Mouse (Mus musculus) hindbrain, embryonic 14.5 days (tissue): Measurements from ENCODE around the gene Wdr77. TPM values are rescaled to one million over a fixed set of nuclear protein-coding genes. Genes with fewer than 3 reads are reported as not detected.
"Not testable (repeated sequence)": the region's sequence is repeated elsewhere in the genome, so short reads cannot be mapped to it uniquely, and the experiment has no call there.

Experiments
- ATAC-seq: fragments of 200-750 bp; cut with Nextera tagmentation; 2 replicates; pipeline ENCODE4 v1.8.0; 2017; ENCODE audit warnings: moderate number of reproducible peaks, mild to moderate bottlenecking, moderate TSS enrichment, moderate library complexity; ENCODE audit not compliant: low FRiP score
- DNase-seq: peaks from one replicate; pipeline ENCODE4 v3.0.0-alpha.2; 2015; ENCODE audit warnings: low spot score
- H3K27ac ChIP-seq: fragments of 300-500 bp; sonication (generic); 2 replicates; pipeline ENCODE4 v1.5.1; 2014; ENCODE audit warnings: mild to moderate bottlenecking, moderate library complexity
- H3K27me3 ChIP-seq: fragments of 300-500 bp; sonication (generic); 2 replicates; pipeline ENCODE4 v1.6.1; 2014; ENCODE audit warnings: mild to moderate bottlenecking, low read length, mixed read lengths; ENCODE audit not compliant: control insufficient read depth, insufficient read depth
- H3K36me3 ChIP-seq: fragments of 300-500 bp; sonication (generic); replicated peaks from 2 replicates; pipeline ENCODE4 v1.6.1; 2014; ENCODE audit not compliant: control insufficient read depth, insufficient read depth
- H3K4me1 ChIP-seq: fragments of 300-500 bp; sonication (generic); replicated peaks from 2 replicates; pipeline ENCODE4 v1.6.1; 2014; ENCODE audit warnings: antibody characterized with exemption, low read length, mixed read lengths; ENCODE audit not compliant: control insufficient read depth, insufficient read depth
- H3K4me2 ChIP-seq: fragments of 300-500 bp; sonication (generic); replicated peaks from 2 replicates; pipeline ENCODE4 v1.6.1; 2014; ENCODE audit warnings: mild to moderate bottlenecking, moderate library complexity
- H3K4me3 ChIP-seq: fragments of 300-500 bp; sonication (generic); replicated peaks from 2 replicates; pipeline ENCODE4 v1.5.1; 2014; ENCODE audit warnings: mild to moderate bottlenecking, low read length
- H3K9ac ChIP-seq: fragments of 300-500 bp; sonication (generic); 2 replicates; pipeline ENCODE4 v1.6.1; 2014
- H3K9me3 ChIP-seq: fragments of 300-500 bp; sonication (generic); 2 replicates; pipeline ENCODE4 v1.6.1; 2016; ENCODE audit warnings: low read length; ENCODE audit not compliant: control insufficient read depth
- WGBS: fragments of 180-500 bp; shearing (Covaris S2); extraction: QIAGEN DNeasy Blood & Tissue Kit; methylation state at CpG from one replicate; pipeline ENCODE4 v1.1.7; 2014; 5-methylcytosine and 5-hydroxymethylcytosine counted together
- polyA plus RNA-seq: library from polyadenylated mRNA; unstranded; fragments of >200 nt; fragmentation: Nextera tagmentation; extraction: Ambion mirVana; gene quantifications from 2 replicates; pipeline ENCODE4 v1.2.1, GENCODE M21; 2014

Wdr77 gene
- polyA plus RNA-seq, 1 experiment from 2014 or later = 86.2 TPM

GRCm38 (mm10) chr3:105971831-105972446 is 12.8 kb downstream of the Wdr77 start:
- Histone ChIP-seq H3K4me1 (no peaks in the 10 kb centered on the region), H3K36me3 (peaks cover 41% of the 10 kb centered on the region), H3K9me3 (no peaks in the 10 kb centered on the region), H3K4me3 (no peak overlapping the region), H3K27me3 (no peaks in the 10 kb centered on the region), H3K4me2 (no peak overlapping the region), H3K9ac (no peak overlapping the region), H3K27ac (no peak overlapping the region)
- ATAC-seq = no peak
- 87% methylated on average over 5 of the region's 5 CpGs for WGBS
- no peak for DNase-seq

- H3K9ac ChIP-seq = no peak within 1 kb of the TSS
- H3K9me3 ChIP-seq = no peaks in the 10 kb centered on the region
- DNase-seq (no peak), ATAC-seq (no peak)
- H3K4me2 ChIP-seq = no peak within 1 kb of the TSS
- peaks cover 27% of the 10 kb centered on the region for H3K36me3 ChIP-seq
- no peaks in the 10 kb centered on the region for H3K27me3 ChIP-seq
- no peak within 1 kb of the TSS for H3K4me3 ChIP-seq
- 79% methylated on average over 3 of the region's 3 CpGs for WGBS
- H3K27ac ChIP-seq = no peak within 1 kb of the TSS
- no peaks in the 10 kb centered on the region for H3K4me1 ChIP-seq
Observed at GRCm38 (mm10) chr3:105973411-105973810, 14.2 kb downstream of the Wdr77 start, which contains the start of gene Ovgp1. TSS of gene Ovgp1 (plus strand) at chr3:105973711.

GRCm38 (mm10) chr3:105974174-105974573 is 15.0 kb downstream of the Wdr77 start:
- Histone ChIP-seq H3K9me3 (no peaks in the 10 kb centered on the region), H3K9ac (no peak overlapping the region), H3K4me1 (no peaks in the 10 kb centered on the region), H3K27ac (no peak overlapping the region), H3K4me3 (no peak overlapping the region), H3K36me3 (peaks cover 19% of the 10 kb centered on the region), H3K27me3 (no peaks in the 10 kb centered on the region), H3K4me2 (no peak overlapping the region)
- WGBS = 78% methylated on average over 2 of the region's 2 CpGs
- ATAC-seq (no peak), DNase-seq (no peak)

- H3K4me3 ChIP-seq, H3K36me3 ChIP-seq, H3K4me2 ChIP-seq, DNase-seq, H3K4me1 ChIP-seq, ATAC-seq, H3K27me3 ChIP-seq, H3K9me3 ChIP-seq, H3K27ac ChIP-seq, H3K9ac ChIP-seq: not testable (repeated sequence)
- WGBS = 47% methylated on average over 5 of the region's 5 CpGs
Observed at GRCm38 (mm10) chr3:105989611-105990010, 30.4 kb downstream of the Wdr77 start.

- Histone ChIP-seq H3K36me3 (no peaks in the 10 kb centered on the region), H3K27ac (no peak overlapping the region), H3K4me1 (no peaks in the 10 kb centered on the region), H3K4me3 (no peak overlapping the region), H3K9ac (no peak overlapping the region), H3K27me3 (no peaks in the 10 kb centered on the region), H3K9me3 (no peaks in the 10 kb centered on the region), H3K4me2 (no peak overlapping the region)
- ATAC-seq (0 out of 2 replicates have a peak, but pooled peaks have one; percentile 43), DNase-seq (peak; percentile 90)
- WGBS = 33% methylated on average over 4 of the region's 4 CpGs
Observed at GRCm38 (mm10) chr3:105991653-105992283, 32.6 kb downstream of the Wdr77 start.

- ATAC-seq (no peak), DNase-seq (no peak)
- Histone ChIP-seq H3K9ac (no peak overlapping the region), H3K9me3 (no peaks in the 10 kb centered on the region), H3K4me2 (no peak overlapping the region), H3K4me3 (no peak overlapping the region), H3K36me3 (no peaks in the 10 kb centered on the region), H3K4me1 (no peaks in the 10 kb centered on the region), H3K27me3 (no peaks in the 10 kb centered on the region), H3K27ac (no peak overlapping the region)
- 92% methylated on average over 2 of the region's 2 CpGs for WGBS
Observed at GRCm38 (mm10) chr3:105994730-105995129, 35.6 kb downstream of the Wdr77 start.

DNA sequence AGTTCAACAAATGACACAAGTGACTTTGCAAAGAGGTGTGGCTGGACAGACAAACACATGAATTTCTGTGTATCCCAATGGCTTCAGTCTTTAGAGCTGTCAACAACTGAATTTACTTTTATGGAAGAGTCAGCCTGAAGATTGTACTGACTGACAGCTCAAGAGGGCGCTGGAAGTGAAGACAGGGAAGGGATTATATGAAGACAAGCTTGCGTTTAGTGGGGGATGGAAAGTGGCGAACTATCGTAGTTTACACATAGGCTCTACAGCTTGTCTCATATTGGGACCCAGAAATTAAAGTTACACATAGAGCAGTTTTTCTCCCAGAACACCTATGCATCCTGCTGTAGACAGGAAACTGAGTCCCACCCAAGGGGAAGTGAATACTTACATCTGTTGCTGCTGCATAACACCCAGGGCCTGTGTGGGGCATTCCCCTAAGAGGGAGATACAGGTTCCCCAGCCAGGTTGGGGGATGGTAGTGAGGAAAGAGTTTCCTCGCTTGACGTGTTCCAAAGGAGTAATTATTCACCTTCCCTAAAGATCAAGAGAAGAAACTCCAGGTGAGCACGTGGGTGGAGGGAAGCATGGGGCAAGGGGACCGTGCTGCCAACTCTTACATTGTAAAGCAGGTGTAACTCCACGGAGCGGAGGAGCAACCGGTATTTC is 41.7 kb downstream of the Wdr77 start:
- ATAC-seq (peak; percentile 51; the same call in 1 of the 2 replicates), DNase-seq (no peak)
- H3K9ac ChIP-seq = peak overlapping the region; percentile 30; the same call in 1 of the 2 replicates
- no peaks in the 10 kb centered on the region for H3K36me3 ChIP-seq
- peak overlapping the region; percentile 19 for H3K4me3 ChIP-seq
- no peaks in the 10 kb centered on the region for H3K27me3 ChIP-seq
- 22% methylated on average over 11 of the region's 11 CpGs for WGBS
- H3K27ac ChIP-seq = no peak overlapping the region
- 0 out of 2 replicates have a peak, but pooled peaks cover 4% of the 10 kb centered on the region for H3K4me1 ChIP-seq
- no peaks in the 10 kb centered on the region for H3K9me3 ChIP-seq
- peak overlapping the region; percentile 52 for H3K4me2 ChIP-seq

GRCm38 (mm10) chr3:106001416-106002370 is 42.5 kb downstream of the Wdr77 start:
- WGBS = 23% methylated on average over 17 of the region's 17 CpGs
- peak overlapping the region; percentile 30; the same call in 1 of the 2 replicates for H3K9ac ChIP-seq
- ATAC-seq = peak; percentile 90

More at GRCm38 (mm10) chr3:106001416-106002370, 42.5 kb downstream of the Wdr77 start:
- Histone ChIP-seq H3K4me2 (peak overlapping the region; percentile 52), H3K9me3 (no peaks in the 10 kb centered on the region), H3K4me3 (peak overlapping the region; percentile 19), H3K27me3 (no peaks in the 10 kb centered on the region), H3K4me1 (0 out of 2 replicates have a peak, but pooled peaks cover 4% of the 10 kb centered on the region), H3K27ac (no peak overlapping the region), H3K36me3 (no peaks in the 10 kb centered on the region)
- DNase-seq = peak; percentile 53
